Mouse (Mus musculus): ENCODE measurements around the gene Dip2b. TPM values are rescaled to one million over a fixed set of nuclear protein-coding genes. Genes with fewer than 3 reads are reported as not detected.

The Dip2b gene
- total RNA-seq, 2 experiments from 2014 or later: 26.0 to 27.6 TPM

- intact Hi-C loops (cut with DNase I): loop anchor here (5.0 kb wide), 1 partner anchor 34 kb away; no protein-coding TSS in a partner anchor
- DNase-seq: no peak
Measured at GRCm38 (mm10) chr15:100081478-100081998, 43.1 kb downstream of the Dip2b start.

GRCm38 (mm10) chr15:100082052-100082451 is 43.6 kb downstream of the Dip2b start:
- intact Hi-C loops (cut with DNase I): loop anchor here (5.0 kb wide), 1 partner anchor 35 kb away; no protein-coding TSS in a partner anchor
- no peak for DNase-seq

- no peak for DNase-seq
- intact Hi-C loops (cut with DNase I): loop anchor here (5.0 kb wide), 1 partner anchor 35 kb away; no protein-coding TSS in a partner anchor
Measured at GRCm38 (mm10) chr15:100082733-100083132, 44.3 kb downstream of the Dip2b start.

GRCm38 (mm10) chr15:100083882-100084281 is 45.4 kb downstream of the Dip2b start:
- intact Hi-C loops (cut with DNase I): loop anchor here (5.0 kb wide), 1 partner anchor 37 kb away; no protein-coding TSS in a partner anchor
- no peak for DNase-seq

- no peak for DNase-seq
- intact Hi-C loops (cut with DNase I): loop anchor here (5.0 kb wide), 1 partner anchor 38 kb away; no protein-coding TSS in a partner anchor
Measured at GRCm38 (mm10) chr15:100084882-100085281, 46.4 kb downstream of the Dip2b start.

- no peak for DNase-seq
- intact Hi-C loops (cut with DNase I): no loop called here
Measured at GRCm38 (mm10) chr15:100088021-100088420, 49.6 kb downstream of the Dip2b start.

- DNase-seq: no peak
- intact Hi-C loops (cut with DNase I): no loop called here
Measured at GRCm38 (mm10) chr15:100089645-100090053, 51.2 kb downstream of the Dip2b start.

GRCm38 (mm10) chr15:100091818-100092217 is 53.4 kb downstream of the Dip2b start:
- intact Hi-C loops (cut with DNase I): no loop called here
- no peak for DNase-seq

- no peak for DNase-seq
- intact Hi-C loops (cut with DNase I): no loop called here
Measured at GRCm38 (mm10) chr15:100092258-100092657, 53.8 kb downstream of the Dip2b start.

GRCm38 (mm10) chr15:100096587-100097428 is 58.3 kb downstream of the Dip2b start:
- no peak for DNase-seq
- intact Hi-C loops (cut with DNase I): no loop called here

GRCm38 (mm10) chr15:100100336-100100735 is 61.9 kb downstream of the Dip2b start:
- no peak for DNase-seq
- intact Hi-C loops (cut with DNase I): no loop called here

GRCm38 (mm10) chr15:100101206-100101605 is 62.7 kb downstream of the Dip2b start:
- intact Hi-C loops (cut with DNase I): no loop called here
- no peak for DNase-seq

GRCm38 (mm10) chr15:100104126-100104525 is 65.7 kb downstream of the Dip2b start:
- intact Hi-C loops (cut with DNase I): no loop called here
- DNase-seq: no peak

- intact Hi-C loops (cut with DNase I): no loop called here
Measured at GRCm38 (mm10) chr15:100108071-100108782, 69.8 kb downstream of the Dip2b start.

GRCm38 (mm10) chr15:100109916-100110315 is 71.5 kb downstream of the Dip2b start:
- no peak for DNase-seq
- intact Hi-C loops (cut with DNase I): no loop called here

More at GRCm38 (mm10) chr15:100108071-100108782, 69.8 kb downstream of the Dip2b start:
- DNase-seq: no peak

- DNase-seq: no peak
- intact Hi-C loops (cut with DNase I): no loop called here
Measured at GRCm38 (mm10) chr15:100111891-100112290, 73.4 kb downstream of the Dip2b start.

- no peak for DNase-seq
- intact Hi-C loops (cut with DNase I): no loop called here
Measured at GRCm38 (mm10) chr15:100112309-100112966, 74.0 kb downstream of the Dip2b start.

GRCm38 (mm10) chr15:100113343-100114275 is 75.1 kb downstream of the Dip2b start:
- DNase-seq: no peak
- intact Hi-C loops (cut with DNase I): no loop called here

GRCm38 (mm10) chr15:100115416-100115815 is 77.0 kb downstream of the Dip2b start:
- intact Hi-C loops (cut with DNase I): no loop called here
- no peak for DNase-seq
